Mouse (Mus musculus) G1E (cell line): ENCODE results near the gene Tspan5.

Experiments used
- CTCF ChIP-seq: IDR thresholded peaks from 2 replicates; pipeline ENCODE4 v1.5.1; 2012; ENCODE audit warnings: low read depth, low read length, inconsistent platforms, mixed read lengths
- GATA1 ChIP-seq: IDR thresholded peaks from 2 replicates; pipeline ENCODE4 v1.6.1; 2012; ENCODE audit warnings: borderline replicate concordance, low read length, inconsistent platforms, mixed read lengths

GRCm38 (mm10) chr3:138705875-138706274 is 36.1 kb upstream of the Tspan5 start:
- TF ChIP-seq CTCF (no peak), GATA1 (no peak)
